Mouse (Mus musculus): Measurements from ENCODE around the gene 1300017J02Rik.
A peak's percentile ranks its signal among the peaks of the same experiment; 100 is the strongest.

1300017J02Rik gene

DNA sequence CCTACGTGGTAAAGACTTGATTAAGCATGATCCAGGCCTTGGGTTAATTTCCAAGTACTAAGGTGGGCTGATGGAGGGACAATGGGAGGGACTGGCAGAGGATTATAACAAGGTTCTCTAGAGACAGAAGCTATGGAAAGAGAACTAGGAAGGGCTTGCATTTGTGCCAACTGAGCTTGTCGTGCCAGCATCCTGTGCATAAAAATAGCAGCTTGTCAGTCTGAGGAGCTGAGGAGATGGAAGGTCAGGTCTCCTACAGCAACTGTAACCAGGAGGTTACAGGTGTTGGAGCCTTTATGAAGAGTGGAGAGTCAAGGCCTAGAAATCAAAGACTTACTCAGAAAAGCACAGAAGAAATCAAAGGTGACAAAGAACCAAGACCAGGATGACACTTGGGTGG lies 91.3 kb downstream of the 1300017J02Rik start:
- DNase-seq (ENCODE audit: low read depth, low spot score): no peak

- no peak for DNase-seq (ENCODE audit: low read depth, low spot score)
These were observed 92.0 kb downstream of the 1300017J02Rik start for GRCm38 (mm10) chr9:103212654-103213420.

DNA sequence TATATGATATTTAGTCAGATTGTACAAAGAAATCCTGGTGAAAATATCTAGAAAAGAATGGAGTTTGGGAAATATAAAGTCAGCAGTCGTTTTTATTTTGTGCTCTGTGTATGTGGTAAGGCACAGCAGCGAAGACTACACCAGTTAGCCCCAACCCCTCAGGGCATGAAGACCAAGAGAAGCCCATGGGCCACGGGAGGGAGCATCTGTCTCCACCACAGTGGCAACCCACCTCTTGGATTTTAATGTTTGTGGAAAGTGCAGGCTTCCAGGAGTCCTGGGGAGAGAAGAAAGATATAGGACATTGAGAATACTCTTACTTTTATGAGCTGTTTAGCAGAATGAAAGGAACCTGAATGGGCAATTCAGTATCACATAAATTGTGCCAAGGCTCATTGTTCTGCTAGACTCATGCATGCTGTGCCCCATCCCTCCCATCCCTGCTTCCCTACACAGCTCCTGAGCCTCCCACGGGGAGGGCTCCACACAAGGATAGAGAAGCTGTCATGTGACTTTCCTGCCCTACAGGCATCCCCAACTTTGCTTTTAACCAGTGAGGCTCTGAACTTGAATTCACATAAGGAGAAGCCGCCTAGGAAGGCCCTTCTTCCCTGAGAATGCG lies 96.0 kb downstream of the 1300017J02Rik start:
- DNase-seq (ENCODE audit: low read depth, low spot score): no peak

DNA sequence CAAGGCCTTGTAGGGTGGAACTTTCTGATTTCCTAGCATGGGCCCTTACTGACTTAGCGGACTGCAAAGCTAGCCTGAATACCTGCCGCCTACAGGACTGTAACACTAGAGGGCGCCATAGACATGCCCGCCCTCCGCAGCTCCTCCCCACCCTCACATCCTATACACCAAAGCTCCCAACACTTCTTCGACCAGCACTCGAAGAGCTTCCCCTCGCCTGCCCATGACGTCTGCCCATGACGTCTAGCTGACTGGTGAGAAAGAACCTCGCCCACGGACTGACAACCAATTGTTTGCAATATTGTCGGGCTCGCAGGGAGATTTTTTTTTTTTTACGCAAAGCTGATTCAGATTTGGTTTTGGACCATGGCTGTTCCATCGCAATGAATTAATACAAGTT lies 97.0 kb downstream of the 1300017J02Rik start:
- peak; percentile 59 for DNase-seq (ENCODE audit: low read depth, low spot score)

GRCm38 (mm10) chr9:103205786-103206185 lies 99.1 kb downstream of the 1300017J02Rik start:
- DNase-seq (ENCODE audit: low read depth, low spot score): no peak

- DNase-seq (ENCODE audit: low read depth, low spot score): peak; percentile 82
These were observed 103.2 kb downstream of the 1300017J02Rik start, which contains the start of gene Srprb for GRCm38 (mm10) chr9:103201561-103202260. Gene Srprb (minus strand): TSS chr9:103202137.
